Mouse (Mus musculus) heart, embryonic 12.5 days (tissue): Measurements from ENCODE around the gene Dusp15. TPM values are rescaled to one million over a fixed set of nuclear protein-coding genes. Genes with fewer than 3 reads are reported as not detected.

Source experiments
- ATAC-seq: fragments of 200-750 bp; cut with Nextera tagmentation; 2 replicates; pipeline ENCODE4 v1.8.0; 2017; ENCODE audit warnings: moderate TSS enrichment, moderate library complexity; ENCODE audit not compliant: insufficient number of reproducible peaks, low FRiP score
- H3K27ac ChIP-seq: fragments of 300-500 bp; sonication (generic); 2 replicates; pipeline ENCODE4 v1.5.1; 2016; ENCODE audit warnings: mild to moderate bottlenecking, moderate library complexity; ENCODE audit not compliant: poor library complexity, severe bottlenecking
- H3K27me3 ChIP-seq: fragments of 300-500 bp; sonication (generic); replicated peaks from 2 replicates; pipeline ENCODE4 v1.6.1; 2016; ENCODE audit warnings: mild to moderate bottlenecking, moderate library complexity
- H3K36me3 ChIP-seq: fragments of 300-500 bp; sonication (generic); 2 replicates; pipeline ENCODE4 v1.6.1; 2016; ENCODE audit warnings: mild to moderate bottlenecking, moderate library complexity
- H3K4me1 ChIP-seq: fragments of 300-500 bp; sonication (generic); replicated peaks from 2 replicates; pipeline ENCODE4 v1.6.1; 2016; ENCODE audit warnings: mild to moderate bottlenecking
- H3K4me2 ChIP-seq: fragments of 300-500 bp; sonication (generic); 2 replicates; pipeline ENCODE4 v1.6.1; 2016; ENCODE audit warnings: mild to moderate bottlenecking, moderate library complexity
- H3K4me3 ChIP-seq: fragments of 300-500 bp; sonication (generic); 2 replicates; pipeline ENCODE4 v1.5.1; 2016; ENCODE audit warnings: mild to moderate bottlenecking
- H3K9ac ChIP-seq: fragments of 300-500 bp; sonication (generic); 2 replicates; pipeline ENCODE4 v1.6.1; 2016; ENCODE audit warnings: mild to moderate bottlenecking, moderate library complexity
- H3K9me3 ChIP-seq: fragments of 300-500 bp; sonication (generic); replicated peaks from 2 replicates; pipeline ENCODE4 v1.6.1; 2016; ENCODE audit warnings: mild to moderate bottlenecking, moderate library complexity
- WGBS: fragments of 180-500 bp; shearing (Covaris S2); methylation state at CpG from one replicate; pipeline ENCODE4 v1.1.7; 2016; 5-methylcytosine and 5-hydroxymethylcytosine counted together
- polyA plus RNA-seq: library from polyadenylated mRNA; unstranded; fragments of >200 nt; fragmentation: Nextera tagmentation; extraction: Ambion mirVana; gene quantifications from 2 replicates; pipeline ENCODE4 v1.2.1, GENCODE M21; 2016

Gene Dusp15
- polyA plus RNA-seq, 1 experiment from 2014 or later, result 0.10 TPM

DNA sequence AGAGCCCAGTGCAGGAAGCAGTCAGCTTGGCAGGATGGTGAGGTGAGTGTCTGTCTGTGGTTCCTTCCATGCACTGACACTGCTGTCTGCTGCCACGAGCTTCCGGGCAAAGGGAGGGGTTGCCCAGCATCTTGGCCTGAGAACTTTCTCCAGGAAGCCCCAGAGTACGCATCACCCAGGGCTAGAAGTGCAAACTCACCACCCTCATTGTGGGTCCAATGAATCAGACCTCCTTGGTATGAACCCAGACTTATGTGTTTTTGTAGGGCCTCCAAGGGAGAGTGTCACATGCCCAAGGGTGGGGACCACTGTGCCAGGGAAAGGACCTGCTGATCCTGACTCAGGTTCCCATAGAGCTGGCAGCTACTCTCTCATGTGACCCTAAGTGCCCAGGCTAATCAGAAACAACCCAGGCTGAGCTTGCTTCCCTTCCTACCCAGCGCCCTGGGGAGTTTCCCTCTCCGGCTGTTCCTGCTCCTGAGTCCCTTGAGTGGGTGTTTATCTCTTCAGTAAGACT is 47.3 kb downstream of the Dusp15 start:
- ATAC-seq, result no peak
- no peak overlapping the region for H3K4me2 ChIP-seq
- 59% methylated on average over 5 of the region's 5 CpGs for WGBS
- H3K27ac ChIP-seq, result no peak overlapping the region; the same call in 1 of the 2 replicates
- peaks cover 2% of the 10 kb centered on the region; the same call in 1 of the 2 replicates for H3K27me3 ChIP-seq
- H3K36me3 ChIP-seq, result peaks cover 7% of the 10 kb centered on the region; the same call in 1 of the 2 replicates
- H3K9me3 ChIP-seq, result no peaks in the 10 kb centered on the region
- peaks cover 48% of the 10 kb centered on the region for H3K4me1 ChIP-seq
- H3K4me3 ChIP-seq, result no peak overlapping the region
- no peak overlapping the region for H3K9ac ChIP-seq

DNA sequence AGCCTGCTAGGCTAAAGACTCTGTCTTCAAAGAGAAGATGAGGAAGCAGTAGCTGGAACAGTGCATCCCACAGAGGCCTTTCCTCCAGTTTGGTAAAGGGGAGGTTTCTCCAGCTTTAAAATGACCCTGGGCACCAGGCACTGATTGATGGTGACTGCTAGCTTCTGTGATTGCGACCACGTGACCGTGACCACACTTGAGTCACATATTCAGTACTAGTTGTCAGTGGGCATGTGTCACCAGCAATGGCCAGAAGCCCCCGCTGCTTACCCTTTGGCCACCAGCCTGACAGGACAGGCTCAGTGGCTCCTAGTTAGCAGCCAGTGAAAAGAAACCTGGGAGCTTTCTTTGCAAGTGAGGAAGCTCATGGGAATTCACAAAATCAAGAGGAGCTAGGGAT is 47.9 kb downstream of the Dusp15 start:
- Histone ChIP-seq H3K9me3 (no peaks in the 10 kb centered on the region), H3K4me2 (no peak overlapping the region), H3K9ac (no peak overlapping the region), H3K36me3 (peaks cover 7% of the 10 kb centered on the region; the same call in 1 of the 2 replicates), H3K4me1 (peaks cover 48% of the 10 kb centered on the region), H3K27me3 (no peaks in the 10 kb centered on the region), H3K4me3 (no peak overlapping the region), H3K27ac (no peak overlapping the region)
- WGBS, result 79% methylated on average over 4 of the region's 4 CpGs
- no peak for ATAC-seq

DNA sequence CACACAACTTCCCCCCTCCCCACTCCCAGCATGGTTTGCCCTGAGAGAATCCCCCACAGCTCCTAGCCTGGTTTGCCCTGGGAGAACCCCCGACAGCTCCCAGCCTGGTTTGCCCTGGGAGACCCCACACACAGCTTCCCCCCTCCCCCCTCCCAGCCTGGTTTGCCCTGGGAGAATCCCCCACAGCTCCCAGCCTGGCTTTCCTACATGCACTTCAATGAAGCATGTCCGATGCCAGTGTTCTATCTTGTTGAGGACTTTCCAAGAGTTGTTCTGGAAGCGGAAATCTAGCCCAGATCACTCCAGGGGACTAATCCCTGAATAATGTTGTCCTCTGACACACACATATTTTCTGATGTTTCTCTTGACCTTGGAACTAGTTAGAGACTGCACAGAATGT is 48.8 kb downstream of the Dusp15 start:
- Histone ChIP-seq H3K9ac (no peak overlapping the region), H3K9me3 (no peaks in the 10 kb centered on the region), H3K27me3 (no peaks in the 10 kb centered on the region), H3K4me1 (peaks cover 48% of the 10 kb centered on the region), H3K36me3 (peaks cover 7% of the 10 kb centered on the region; the same call in 1 of the 2 replicates), H3K27ac (no peak overlapping the region), H3K4me2 (no peak overlapping the region), H3K4me3 (no peak overlapping the region)
- no peak for ATAC-seq
- 48% methylated on average over 3 of the region's 3 CpGs for WGBS

DNA sequence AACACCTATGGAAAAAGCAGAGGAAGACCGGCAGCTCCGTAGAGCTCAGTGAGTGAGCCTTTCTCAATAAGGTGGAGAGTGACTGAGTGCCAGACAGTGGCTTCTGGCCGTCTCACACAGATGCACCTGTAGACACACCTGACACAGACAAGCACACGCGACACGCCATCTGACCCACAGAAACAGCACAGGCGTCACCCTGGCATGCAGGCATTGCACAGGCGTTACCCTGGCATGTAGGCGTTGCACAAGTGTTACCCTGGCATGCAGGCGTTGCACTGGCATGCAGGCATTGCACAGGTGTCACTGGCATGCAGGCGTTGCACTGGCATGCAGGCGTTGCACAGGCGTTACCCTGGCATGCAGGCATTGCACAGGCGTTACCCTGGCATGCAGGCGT is 50.2 kb downstream of the Dusp15 start:
- Histone ChIP-seq H3K9me3 (no peaks in the 10 kb centered on the region), H3K4me2 (no peak overlapping the region), H3K27ac (no peak overlapping the region), H3K4me1 (peaks cover 35% of the 10 kb centered on the region), H3K27me3 (no peaks in the 10 kb centered on the region), H3K36me3 (peaks cover 9% of the 10 kb centered on the region), H3K9ac (no peak overlapping the region), H3K4me3 (no peak overlapping the region)
- ATAC-seq, result no peak
- 90% methylated on average over 15 of the region's 15 CpGs for WGBS

DNA sequence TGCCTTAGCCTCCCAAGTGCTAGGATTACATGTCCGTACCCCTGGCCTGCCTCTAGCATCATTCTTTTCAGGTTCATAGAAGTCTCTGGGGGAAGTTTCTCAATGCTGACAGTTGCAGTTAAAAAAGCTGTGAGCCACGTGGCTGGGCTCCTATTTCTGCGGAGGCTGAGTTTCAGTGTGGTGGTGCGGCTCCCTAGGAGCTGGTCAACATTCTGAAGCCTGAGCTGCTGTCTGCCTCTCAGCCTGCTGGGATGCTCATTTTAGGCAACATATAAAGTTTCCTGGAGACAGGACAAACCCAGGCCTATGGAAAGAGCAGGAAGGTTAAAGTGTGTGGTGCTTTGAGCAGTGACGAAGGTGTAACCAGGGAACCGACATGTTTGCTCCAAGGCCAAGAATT is 52.5 kb downstream of the Dusp15 start:
- Histone ChIP-seq H3K4me2 (no peak overlapping the region), H3K4me1 (peaks cover 12% of the 10 kb centered on the region), H3K27ac (no peak overlapping the region), H3K36me3 (peaks cover 31% of the 10 kb centered on the region), H3K9me3 (no peaks in the 10 kb centered on the region), H3K27me3 (no peaks in the 10 kb centered on the region), H3K9ac (no peak overlapping the region), H3K4me3 (no peak overlapping the region)
- whole genome bisulfite sequencing, result 81% methylated on average over 6 of the region's 6 CpGs
- no peak for ATAC-seq

DNA sequence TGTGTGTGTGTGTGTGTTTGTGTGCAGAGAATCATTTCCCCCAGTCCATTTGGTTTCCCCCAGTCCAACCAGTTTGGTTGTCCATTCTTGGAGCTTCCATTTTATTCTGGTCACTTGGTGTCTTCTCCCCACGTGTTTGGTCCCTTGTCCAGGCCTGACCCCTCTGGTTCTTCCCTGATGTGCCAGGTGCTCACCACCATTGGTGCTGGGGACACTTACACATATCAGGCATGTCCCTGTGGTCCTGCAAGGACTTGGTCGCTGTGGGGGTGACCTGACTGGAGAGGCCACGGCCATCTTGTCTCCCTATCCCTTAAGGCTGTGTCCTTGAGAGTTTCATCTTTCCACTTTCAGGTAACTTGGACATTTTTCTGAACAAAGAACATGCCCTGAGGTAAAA is 54.6 kb downstream of the Dusp15 start:
- ATAC-seq, result no peak
- H3K36me3 ChIP-seq, result peaks cover 52% of the 10 kb centered on the region
- no peaks in the 10 kb centered on the region for H3K27me3 ChIP-seq
- 82% methylated on average over 3 of the region's 3 CpGs for WGBS
- no peak overlapping the region for H3K27ac ChIP-seq
- no peaks in the 10 kb centered on the region for H3K9me3 ChIP-seq
- no peak overlapping the region for H3K9ac ChIP-seq
- no peak overlapping the region for H3K4me3 ChIP-seq
- no peak overlapping the region for H3K4me2 ChIP-seq
- H3K4me1 ChIP-seq, result no peaks in the 10 kb centered on the region

DNA sequence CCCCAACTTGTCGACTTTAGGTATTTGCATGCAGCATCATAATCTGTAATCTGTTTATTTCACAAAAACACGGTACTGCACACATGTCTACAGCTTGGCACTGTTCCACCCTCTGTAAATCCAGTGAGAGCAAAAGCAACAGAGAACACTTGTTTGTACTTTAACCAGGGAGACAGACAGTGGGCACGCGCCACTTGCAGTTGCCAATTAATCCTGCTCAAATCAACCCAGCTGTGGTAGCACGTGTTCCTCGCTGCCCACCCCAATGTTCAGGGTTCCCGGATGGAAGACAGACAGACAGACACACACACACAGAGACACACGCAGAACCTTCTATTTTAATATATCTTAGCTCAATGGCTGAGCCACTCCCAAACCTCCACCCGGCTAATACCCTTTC is 55.7 kb downstream of the Dusp15 start:
- no peak for ATAC-seq
- WGBS, result 94% methylated on average over 9 of the region's 9 CpGs
- H3K9ac ChIP-seq, result no peak overlapping the region

More for the DNA sequence above, 55.7 kb downstream of the Dusp15 start:
- no peaks in the 10 kb centered on the region for H3K9me3 ChIP-seq
- no peaks in the 10 kb centered on the region for H3K4me1 ChIP-seq
- H3K27ac ChIP-seq, result no peak overlapping the region
- no peak overlapping the region for H3K4me3 ChIP-seq
- no peaks in the 10 kb centered on the region for H3K27me3 ChIP-seq
- H3K36me3 ChIP-seq, result peaks cover 61% of the 10 kb centered on the region
- no peak overlapping the region for H3K4me2 ChIP-seq

Other genes starting within 250 kb of the Dusp15 start
- 87.7 and 90.9 TPM in 2 replicates for gene Id1, start 215.4 kb downstream of the Dusp15 start, polyA plus RNA-seq
- gene Cox4i2, start 197.5 kb downstream of the Dusp15 start, polyA plus RNA-seq, result 18.9 and 20.8 TPM in 2 replicates
- 83.0 and 85.9 TPM in 2 replicates for gene Bcl2l1, start 120.0 kb downstream of the Dusp15 start, polyA plus RNA-seq
- gene Tpx2, start 103.7 kb downstream of the Dusp15 start, polyA plus RNA-seq, result 65.6 and 74.1 TPM in 2 replicates
- gene Mylk2, start 40.3 kb downstream of the Dusp15 start, polyA plus RNA-seq, result 0.05 and 0.12 TPM in 2 replicates
- gene Foxs1, start 18.5 kb downstream of the Dusp15 start, polyA plus RNA-seq, result 0.86 and 1.1 TPM in 2 replicates
- 0.24 and 0.38 TPM in 2 replicates for gene Ttll9, start 10.8 kb upstream of the Dusp15 start, polyA plus RNA-seq
- gene Pdrg1, start 63.7 kb upstream of the Dusp15 start, polyA plus RNA-seq, result 94.3 and 96.7 TPM in 2 replicates
- gene Xkr7, start 80.2 kb upstream of the Dusp15 start, polyA plus RNA-seq, result not detected in 2 replicates
- gene Ccm2l, start 114.3 kb upstream of the Dusp15 start, polyA plus RNA-seq, result 7.9 and 8.7 TPM in 2 replicates
- 1.2 and 1.3 TPM in 2 replicates for gene Hck, start 156.8 kb upstream of the Dusp15 start, polyA plus RNA-seq
- gene Tm9sf4, start 209.6 kb upstream of the Dusp15 start, polyA plus RNA-seq, result 75.4 and 81.8 TPM in 2 replicates